Mouse (Mus musculus) kidney, embryonic 14.5 days (tissue): ENCODE measurements at regions not wholly inside any gene's neighbourhood (a gene's known extent, or its start where the extent isn't known, plus 50 kb on each side); places are given as distances from the start of the nearest gene placed in this dataset.

ENCODE experiments used
- ATAC-seq: fragments of 200-750 bp; cut with Nextera tagmentation; 2 replicates; pipeline ENCODE4 v1.8.0; 2017; ENCODE audit warnings: moderate number of reproducible peaks, mild to moderate bottlenecking, moderate TSS enrichment, moderate library complexity; ENCODE audit not compliant: low FRiP score, low TSS enrichment
- H3K27ac ChIP-seq: fragments of 300-500 bp; sonication (generic); 2 replicates; pipeline ENCODE4 v1.5.1; 2014; ENCODE audit warnings: low read depth, mild to moderate bottlenecking, low read length, moderate library complexity, mixed read lengths
- H3K27me3 ChIP-seq: fragments of 300-500 bp; sonication (generic); 2 replicates; pipeline ENCODE4 v1.6.1; 2014; ENCODE audit warnings: mild to moderate bottlenecking, low read length; ENCODE audit not compliant: control insufficient read depth, insufficient read depth
- H3K36me3 ChIP-seq: fragments of 300-500 bp; sonication (generic); 2 replicates; pipeline ENCODE4 v1.6.1; 2014; ENCODE audit warnings: low read length, mixed read lengths; ENCODE audit not compliant: control insufficient read depth, insufficient read depth
- H3K4me1 ChIP-seq: fragments of 300-500 bp; sonication (generic); 2 replicates; pipeline ENCODE4 v1.6.1; 2014; ENCODE audit warnings: low read length, mixed read lengths; ENCODE audit not compliant: control insufficient read depth, insufficient read depth
- H3K4me2 ChIP-seq: fragments of 300-500 bp; sonication (generic); replicated peaks from 2 replicates; pipeline ENCODE4 v1.6.1; 2014; ENCODE audit warnings: low read depth, mild to moderate bottlenecking, low read length
- H3K4me3 ChIP-seq: fragments of 300-500 bp; sonication (generic); 2 replicates; pipeline ENCODE4 v1.5.1; 2014; ENCODE audit warnings: mild to moderate bottlenecking, low read length
- H3K9ac ChIP-seq: fragments of 300-500 bp; sonication (generic); 2 replicates; pipeline ENCODE4 v1.6.1; 2014; ENCODE audit warnings: low read depth, mild to moderate bottlenecking, low read length, moderate library complexity
- H3K9me3 ChIP-seq: fragments of 300-500 bp; sonication (generic); 2 replicates; pipeline ENCODE4 v1.6.1; 2016; ENCODE audit warnings: low read length; ENCODE audit not compliant: control insufficient read depth
- WGBS: fragments of 180-500 bp; shearing (Covaris S2); extraction: QIAGEN DNeasy Blood & Tissue Kit; methylation state at CpG from one replicate; pipeline ENCODE4 v1.1.7; 2014; 5-methylcytosine and 5-hydroxymethylcytosine counted together

- WGBS, result 79% methylated on average over 6 of the region's 6 CpGs
- no peaks in the 10 kb centered on the region for H3K27me3 ChIP-seq
Observed at GRCm38 (mm10) chr9:46757005-46757672, 241.4 kb upstream of the Gm4791 start.

GRCm38 (mm10) chr9:46751981-46752380 is 246.6 kb upstream of the Gm4791 start:
- no peaks in the 10 kb centered on the region for H3K36me3 ChIP-seq
- no peak overlapping the region for H3K4me2 ChIP-seq
- no peak for ATAC-seq

More at GRCm38 (mm10) chr9:46757005-46757672, 241.4 kb upstream of the Gm4791 start:
- no peak overlapping the region for H3K27ac ChIP-seq
- H3K9ac ChIP-seq, result no peak overlapping the region
- H3K4me2 ChIP-seq, result no peak overlapping the region
- no peak for ATAC-seq
- H3K9me3 ChIP-seq, result no peaks in the 10 kb centered on the region
- H3K4me3 ChIP-seq, result no peak overlapping the region
- 0 out of 2 replicates have a peak, but pooled peaks cover 3% of the 10 kb centered on the region for H3K4me1 ChIP-seq
- H3K36me3 ChIP-seq, result no peaks in the 10 kb centered on the region

GRCm38 (mm10) chr9:46749441-46749840 is 249.1 kb upstream of the Gm4791 start:
- H3K27me3 ChIP-seq, result no peaks in the 10 kb centered on the region
- no peak overlapping the region for H3K9ac ChIP-seq
- H3K36me3 ChIP-seq, result no peaks in the 10 kb centered on the region
- no peak overlapping the region for H3K4me2 ChIP-seq
- no peaks in the 10 kb centered on the region for H3K9me3 ChIP-seq
- 79% methylated on average over 6 of the region's 6 CpGs for WGBS
- H3K4me3 ChIP-seq, result no peak overlapping the region
- H3K27ac ChIP-seq, result no peak overlapping the region
- ATAC-seq, result no peak
- H3K4me1 ChIP-seq, result 0 out of 2 replicates have a peak, but pooled peaks cover 3% of the 10 kb centered on the region

More at GRCm38 (mm10) chr9:46751981-46752380, 246.6 kb upstream of the Gm4791 start:
- WGBS, result 39% methylated on average over 5 of the region's 5 CpGs
- no peak overlapping the region for H3K4me3 ChIP-seq
- H3K9ac ChIP-seq, result no peak overlapping the region
- no peaks in the 10 kb centered on the region for H3K27me3 ChIP-seq
- H3K9me3 ChIP-seq, result no peaks in the 10 kb centered on the region
- no peak overlapping the region for H3K27ac ChIP-seq
- 0 out of 2 replicates have a peak, but pooled peaks cover 3% of the 10 kb centered on the region for H3K4me1 ChIP-seq

- Histone ChIP-seq H3K4me1 (no peaks in the 10 kb centered on the region), H3K36me3 (no peaks in the 10 kb centered on the region), H3K9me3 (no peaks in the 10 kb centered on the region), H3K4me2 (no peak overlapping the region), H3K9ac (no peak overlapping the region), H3K27ac (no peak overlapping the region), H3K4me3 (no peak overlapping the region), H3K27me3 (no peaks in the 10 kb centered on the region)
- ATAC-seq, result no peak
- 65% methylated on average over 3 of the region's 3 CpGs for WGBS
Observed at GRCm38 (mm10) chr9:46746266-46746665, 252.3 kb upstream of the Gm4791 start.

- Histone ChIP-seq H3K4me3 (no peak overlapping the region), H3K27me3 (no peaks in the 10 kb centered on the region), H3K4me1 (no peaks in the 10 kb centered on the region), H3K4me2 (no peak overlapping the region), H3K27ac (no peak overlapping the region), H3K36me3 (no peaks in the 10 kb centered on the region), H3K9ac (no peak overlapping the region), H3K9me3 (no peaks in the 10 kb centered on the region)
- no peak for ATAC-seq
- WGBS, result 85% methylated on average over 4 of the region's 4 CpGs
Observed at GRCm38 (mm10) chr9:46740496-46740895, 258.0 kb upstream of the Gm4791 start.

GRCm38 (mm10) chr9:46739341-46739740 is 259.2 kb upstream of the Gm4791 start:
- 68% methylated on average over 3 of the region's 3 CpGs for WGBS
- no peak overlapping the region for H3K27ac ChIP-seq
- no peaks in the 10 kb centered on the region for H3K9me3 ChIP-seq
- ATAC-seq, result no peak
- H3K36me3 ChIP-seq, result no peaks in the 10 kb centered on the region
- H3K27me3 ChIP-seq, result no peaks in the 10 kb centered on the region
- no peak overlapping the region for H3K4me2 ChIP-seq
- no peaks in the 10 kb centered on the region for H3K4me1 ChIP-seq
- H3K9ac ChIP-seq, result no peak overlapping the region
- no peak overlapping the region for H3K4me3 ChIP-seq

GRCm38 (mm10) chr9:46738634-46739033 is 259.9 kb upstream of the Gm4791 start:
- no peaks in the 10 kb centered on the region for H3K36me3 ChIP-seq
- no peaks in the 10 kb centered on the region for H3K27me3 ChIP-seq
- 60% methylated on average over 3 of the region's 3 CpGs for WGBS
- H3K4me3 ChIP-seq, result no peak overlapping the region
- H3K4me2 ChIP-seq, result no peak overlapping the region
- H3K9ac ChIP-seq, result no peak overlapping the region
- no peaks in the 10 kb centered on the region for H3K9me3 ChIP-seq
- ATAC-seq, result no peak
- H3K4me1 ChIP-seq, result no peaks in the 10 kb centered on the region
- H3K27ac ChIP-seq, result no peak overlapping the region

- no peak for ATAC-seq
- no peaks in the 10 kb centered on the region for H3K4me1 ChIP-seq
- H3K9me3 ChIP-seq, result no peaks in the 10 kb centered on the region
- no peak overlapping the region for H3K4me3 ChIP-seq
- WGBS, result 74% methylated on average over 4 of the region's 4 CpGs
- no peak overlapping the region for H3K27ac ChIP-seq
- no peaks in the 10 kb centered on the region for H3K27me3 ChIP-seq
- H3K36me3 ChIP-seq, result no peaks in the 10 kb centered on the region
- H3K9ac ChIP-seq, result no peak overlapping the region
- H3K4me2 ChIP-seq, result no peak overlapping the region
Observed at GRCm38 (mm10) chr9:46738056-46738455, 260.5 kb upstream of the Gm4791 start.

- Histone ChIP-seq H3K9ac (no peak overlapping the region), H3K9me3 (no peaks in the 10 kb centered on the region), H3K27me3 (no peaks in the 10 kb centered on the region), H3K4me1 (no peaks in the 10 kb centered on the region), H3K27ac (no peak overlapping the region), H3K36me3 (no peaks in the 10 kb centered on the region), H3K4me2 (no peak overlapping the region), H3K4me3 (no peak overlapping the region)
- 74% methylated on average over 3 of the region's 3 CpGs for WGBS
- ATAC-seq, result no peak
Observed at GRCm38 (mm10) chr9:46737446-46737845, 261.1 kb upstream of the Gm4791 start.
